Mouse (Mus musculus) sigmoid colon, adult 10 weeks (tissue): ENCODE data around the gene Olfr1218. TPM values are rescaled to one million over a fixed set of nuclear protein-coding genes. Genes with fewer than 3 reads are reported as not detected.

Experiments
- polyA plus RNA-seq: library from polyadenylated mRNA; stranded (reverse); fragments of 350-450 nt; fragmentation: Illumina TruSeq; extraction: RNeasy Lipid Tissue Mini Kit (QIAGEN cat#74804); gene quantifications from one replicate; pipeline ENCODE4 v1.2.3, GENCODE M21; 2014; ENCODE audit warnings: low read depth, low replicate concordance

The Olfr1218 gene
- polyA plus RNA-seq: not detected

GRCm38 (mm10) chr2:89061087-89061486, at the start of gene Olfr1218:
TSS of gene Olfr1218 (minus strand) at chr2:89061187.

GRCm38 (mm10) chr2:89106735-89107134, 45.7 kb upstream of the Olfr1218 start, which contains the start of gene Olfr1220:
TSS of gene Olfr1220 (minus strand) at chr2:89106835.

GRCm38 (mm10) chr2:89083413-89083812, 22.4 kb upstream of the Olfr1218 start, which contains the start of gene Olfr1219:
TSS of gene Olfr1219 (minus strand) at chr2:89083513.

GRCm38 (mm10) chr2:89031965-89032364, 29.0 kb downstream of the Olfr1218 start, which contains the start of gene Olfr1217:
TSS of gene Olfr1217 (minus strand) at chr2:89032065.

GRCm38 (mm10) chr2:89018240-89018639, 42.7 kb downstream of the Olfr1218 start, which contains the start of gene Olfr1216:
TSS of gene Olfr1216 (minus strand) at chr2:89018340.

GRCm38 (mm10) chr2:89006873-89007272, 54.1 kb downstream of the Olfr1218 start, which contains the start of gene Olfr1215:
TSS of gene Olfr1215 (minus strand) at chr2:89006973.

Other genes with a start within 250 kb of the Olfr1218 start
- not detected for gene Olfr1202, start 246.7 kb downstream of the Olfr1218 start, polyA plus RNA-seq
- not detected for gene Olfr1205, start 231.4 kb downstream of the Olfr1218 start, polyA plus RNA-seq
- gene Olfr1204, start 211.9 kb downstream of the Olfr1218 start, polyA plus RNA-seq: not detected
- gene Olfr1206, start 198.0 kb downstream of the Olfr1218 start, polyA plus RNA-seq: not detected
- gene Olfr1208, start 158.9 kb downstream of the Olfr1218 start, polyA plus RNA-seq: not detected
- gene Olfr1209, start 146.0 kb downstream of the Olfr1218 start, polyA plus RNA-seq: not detected
- gene Olfr1211, start 123.1 kb downstream of the Olfr1218 start, polyA plus RNA-seq: not detected
- not detected for gene Olfr1212, start 107.2 kb downstream of the Olfr1218 start, polyA plus RNA-seq
- gene Gm13762, start 80.9 kb downstream of the Olfr1218 start, polyA plus RNA-seq: not detected
- not detected for gene Olfr1214, start 68.5 kb downstream of the Olfr1218 start, polyA plus RNA-seq
- gene Olfr1215, start 54.2 kb downstream of the Olfr1218 start, polyA plus RNA-seq: not detected
- gene Olfr1216, start 42.8 kb downstream of the Olfr1218 start, polyA plus RNA-seq: not detected
- gene Olfr1217, start 29.1 kb downstream of the Olfr1218 start, polyA plus RNA-seq: not detected
- gene Olfr1219, start 22.3 kb upstream of the Olfr1218 start, polyA plus RNA-seq: not detected
- not detected for gene Olfr1220, start 45.6 kb upstream of the Olfr1218 start, polyA plus RNA-seq
- gene Olfr1221, start 56.1 kb upstream of the Olfr1218 start, polyA plus RNA-seq: not detected
- gene Olfr1222, start 71.9 kb upstream of the Olfr1218 start, polyA plus RNA-seq: not detected
- gene Olfr1223, start 90.4 kb upstream of the Olfr1218 start, polyA plus RNA-seq: not detected
- not detected for gene Olfr1224-ps1, start 102.9 kb upstream of the Olfr1218 start, polyA plus RNA-seq
- not detected for gene Olfr1225, start 113.5 kb upstream of the Olfr1218 start, polyA plus RNA-seq
- 0.09 TPM for gene Olfr1226, start 138.9 kb upstream of the Olfr1218 start, polyA plus RNA-seq
- not detected for gene Olfr1228, start 192.9 kb upstream of the Olfr1218 start, polyA plus RNA-seq
- gene Olfr1229, start 226.8 kb upstream of the Olfr1218 start, polyA plus RNA-seq: not detected
- not detected for gene Olfr1230, start 236.1 kb upstream of the Olfr1218 start, polyA plus RNA-seq
- not detected for gene Olfr1231, start 245.9 kb upstream of the Olfr1218 start, polyA plus RNA-seq